Mouse (Mus musculus): ENCODE measurements around the gene Vcl. TPM values are rescaled to one million over a fixed set of nuclear protein-coding genes. Genes with fewer than 3 reads are reported as not detected.

Vcl gene
- polyA plus RNA-seq, 1 experiment from 2014 or later, result 36.4 TPM

DNA sequence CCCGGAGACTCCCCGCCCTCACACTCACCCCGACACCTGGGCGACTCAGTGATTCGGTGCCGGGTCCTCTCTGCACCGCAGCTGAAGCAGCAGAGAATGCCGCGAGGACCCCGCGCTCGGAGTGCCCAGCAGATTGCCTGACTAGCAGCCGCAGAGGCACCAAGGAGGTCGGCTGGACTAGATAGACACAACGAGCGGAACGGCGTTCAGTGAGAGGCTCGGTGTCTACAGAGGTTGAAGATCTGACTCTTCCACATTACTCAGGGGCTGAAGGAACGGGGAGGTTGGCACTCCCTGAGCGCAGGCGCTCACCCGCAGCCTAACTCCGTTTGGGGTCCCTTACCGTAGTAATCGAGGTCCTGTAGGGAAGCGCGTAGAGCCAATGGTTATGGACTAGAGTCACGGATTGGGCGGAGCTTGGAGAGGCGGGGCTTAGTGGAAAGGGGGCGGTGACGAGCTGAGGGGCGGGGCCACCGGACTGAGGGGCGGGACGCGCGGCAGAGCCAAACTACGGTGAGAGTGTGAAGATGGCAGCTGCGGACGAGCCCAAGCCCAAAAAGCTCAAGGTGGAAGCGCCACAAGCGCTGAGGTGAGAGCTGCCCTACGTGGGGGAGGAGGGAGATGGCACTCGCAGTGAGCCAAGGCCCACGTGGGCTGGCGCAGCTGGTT is 123.0 kb downstream of the Vcl start, which contains the start of the genes Ap3m1 and Adk:
Gene Ap3m1 (minus strand): TSS at position 397 of the 669 bp plus-strand sequence.
Gene Adk (plus strand): TSS at position 463 of the 669 bp plus-strand sequence.
- ATAC-seq (ENCODE audit: insufficient number of reproducible peaks, insufficient read depth, low FRiP score, low TSS enrichment, low read depth), result peak; percentile 99
- WGBS, result under 1% methylated on average over 48 of the region's 48 CpGs
- no peaks in the 10 kb centered on the region for H3K9me3 ChIP-seq

DNA sequence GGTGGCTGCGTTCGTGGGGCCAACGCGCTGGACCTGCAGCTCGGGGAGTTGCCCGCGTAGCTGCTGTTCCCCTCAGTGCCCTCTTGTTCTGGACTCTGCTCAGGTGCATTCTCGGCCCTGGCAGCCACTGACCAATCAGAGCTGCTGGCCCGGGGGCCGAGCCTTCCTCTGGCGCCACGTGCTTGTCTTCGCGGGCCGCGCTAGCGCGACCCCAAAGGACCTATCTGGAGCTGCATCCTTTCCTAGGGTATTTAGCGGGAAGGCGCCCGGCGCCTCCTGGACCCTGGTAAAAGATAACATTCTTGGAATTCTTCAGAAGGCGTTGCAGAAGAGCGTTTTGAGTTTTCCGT is 123.6 kb downstream of the Vcl start:
- ATAC-seq (ENCODE audit: insufficient number of reproducible peaks, insufficient read depth, low FRiP score, low TSS enrichment, low read depth), result peak; percentile 70
- Histone ChIP-seq H3K9me3 (no peaks in the 10 kb centered on the region), H3K27ac (peak overlapping the region; percentile 92), H3K27me3 (no peaks in the 10 kb centered on the region), H3K4me2 (peak overlapping the region; percentile 92), H3K9ac (peak overlapping the region; percentile 80), H3K4me3 (peak overlapping the region; percentile 69), H3K36me3 (no peaks in the 10 kb centered on the region), H3K4me1 (peaks cover 3% of the 10 kb centered on the region)
- WGBS, result under 1% methylated on average over 25 of the region's 25 CpGs

More for the DNA sequence above, 123.0 kb downstream of the Vcl start, which contains the start of the genes Ap3m1 and Adk:
- H3K4me3 ChIP-seq, result peak within 1 kb of the TSS; percentile 69
- H3K27ac ChIP-seq, result peak within 1 kb of the TSS; percentile 92
- H3K36me3 ChIP-seq, result no peaks in the 10 kb centered on the region
- H3K9ac ChIP-seq, result peak within 1 kb of the TSS; percentile 80
- H3K4me2 ChIP-seq, result peak within 1 kb of the TSS; percentile 92
- H3K4me1 ChIP-seq, result peaks cover 3% of the 10 kb centered on the region
- H3K27me3 ChIP-seq, result no peaks in the 10 kb centered on the region

DNA sequence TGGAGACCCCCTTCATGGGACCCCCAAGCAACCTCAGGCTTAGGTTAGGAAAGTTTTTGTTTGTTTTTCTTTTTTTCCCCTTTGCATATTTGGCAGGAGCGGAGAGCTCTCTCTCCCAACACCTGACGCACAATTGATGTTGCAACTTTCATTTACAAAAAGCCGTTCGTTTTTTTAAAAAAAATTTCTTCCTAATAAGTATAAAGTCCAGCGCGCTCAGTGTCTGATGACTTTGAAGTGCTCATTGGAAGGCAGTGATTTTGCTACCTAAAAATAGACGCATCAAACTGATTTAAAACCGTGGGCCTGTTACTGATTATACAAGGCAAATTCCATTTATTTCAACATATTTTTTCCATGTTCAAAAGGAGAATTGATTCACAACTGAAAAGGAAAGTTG is 124.0 kb downstream of the Vcl start:
- peak overlapping the region; percentile 69 for H3K4me3 ChIP-seq
- no peaks in the 10 kb centered on the region for H3K36me3 ChIP-seq
- H3K4me2 ChIP-seq, result peak overlapping the region; percentile 92
- 4% methylated on average over 8 of the region's 8 CpGs for WGBS
- peak overlapping the region; percentile 80 for H3K9ac ChIP-seq
- H3K4me1 ChIP-seq, result peaks cover 3% of the 10 kb centered on the region
- peak overlapping the region; percentile 92; the same call in 1 of the 2 replicates for H3K27ac ChIP-seq
- H3K27me3 ChIP-seq, result no peaks in the 10 kb centered on the region
- no peak for ATAC-seq (ENCODE audit: insufficient number of reproducible peaks, insufficient read depth, low FRiP score, low TSS enrichment, low read depth)
- no peaks in the 10 kb centered on the region for H3K9me3 ChIP-seq

DNA sequence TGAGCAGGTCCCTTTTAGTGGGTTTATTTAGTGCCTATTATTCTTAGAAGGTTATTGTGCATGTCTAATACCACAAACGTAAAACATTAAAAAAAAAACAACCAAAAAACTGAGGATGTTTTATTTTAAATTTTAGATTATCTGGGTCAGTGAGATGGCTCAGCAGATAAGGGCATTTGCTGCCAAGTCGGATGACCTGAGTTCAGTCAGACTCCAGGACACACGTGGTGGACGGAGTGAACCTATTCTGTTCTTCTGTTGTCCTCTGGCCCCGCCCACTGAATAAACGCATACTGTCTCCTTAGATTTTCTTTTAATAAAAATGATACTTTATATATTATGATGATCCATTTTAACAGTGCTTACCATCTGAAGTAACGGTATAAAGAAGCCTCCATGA is 124.4 kb downstream of the Vcl start:
- no peaks in the 10 kb centered on the region for H3K9me3 ChIP-seq
- H3K36me3 ChIP-seq, result no peaks in the 10 kb centered on the region
- H3K4me1 ChIP-seq, result peaks cover 3% of the 10 kb centered on the region
- H3K4me3 ChIP-seq, result peak overlapping the region; percentile 69; the same call in 1 of the 2 replicates
- H3K27me3 ChIP-seq, result no peaks in the 10 kb centered on the region
- ATAC-seq (ENCODE audit: insufficient number of reproducible peaks, insufficient read depth, low FRiP score, low TSS enrichment, low read depth), result no peak
- H3K27ac ChIP-seq, result no peak overlapping the region
- peak overlapping the region; percentile 92 for H3K4me2 ChIP-seq
- no peak overlapping the region; the same call in 1 of the 2 replicates for H3K9ac ChIP-seq
- 44% methylated on average over 7 of the region's 7 CpGs for WGBS

DNA sequence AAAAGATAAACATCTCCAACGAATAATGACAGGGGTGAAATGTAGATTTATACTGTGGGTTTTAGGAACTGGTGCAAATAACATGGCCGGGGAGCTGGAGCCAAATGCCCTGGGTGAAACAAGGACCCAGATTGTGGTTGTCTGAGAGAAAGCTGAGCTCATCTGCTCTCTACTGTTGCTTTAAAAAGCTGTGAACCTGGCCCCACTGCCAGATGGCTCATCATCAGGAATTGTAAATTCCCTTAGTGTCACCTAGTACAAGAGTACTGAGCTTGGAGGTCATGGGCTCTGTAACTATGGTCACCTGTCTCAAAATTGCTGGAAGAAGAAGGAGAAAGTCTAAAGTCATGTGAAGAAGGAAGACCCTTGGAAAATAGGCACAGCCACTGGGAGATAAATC is 129.8 kb downstream of the Vcl start:
- Histone ChIP-seq H3K4me1 (peaks cover 3% of the 10 kb centered on the region; the same call in 1 of the 2 replicates), H3K36me3 (no peaks in the 10 kb centered on the region), H3K4me2 (no peak overlapping the region), H3K4me3 (no peak overlapping the region), H3K27me3 (no peaks in the 10 kb centered on the region), H3K27ac (no peak overlapping the region), H3K9ac (no peak overlapping the region), H3K9me3 (no peaks in the 10 kb centered on the region)
- WGBS, result 76% methylated on average over 2 of the region's 2 CpGs
- ATAC-seq (ENCODE audit: insufficient number of reproducible peaks, insufficient read depth, low FRiP score, low TSS enrichment, low read depth), result no peak

DNA sequence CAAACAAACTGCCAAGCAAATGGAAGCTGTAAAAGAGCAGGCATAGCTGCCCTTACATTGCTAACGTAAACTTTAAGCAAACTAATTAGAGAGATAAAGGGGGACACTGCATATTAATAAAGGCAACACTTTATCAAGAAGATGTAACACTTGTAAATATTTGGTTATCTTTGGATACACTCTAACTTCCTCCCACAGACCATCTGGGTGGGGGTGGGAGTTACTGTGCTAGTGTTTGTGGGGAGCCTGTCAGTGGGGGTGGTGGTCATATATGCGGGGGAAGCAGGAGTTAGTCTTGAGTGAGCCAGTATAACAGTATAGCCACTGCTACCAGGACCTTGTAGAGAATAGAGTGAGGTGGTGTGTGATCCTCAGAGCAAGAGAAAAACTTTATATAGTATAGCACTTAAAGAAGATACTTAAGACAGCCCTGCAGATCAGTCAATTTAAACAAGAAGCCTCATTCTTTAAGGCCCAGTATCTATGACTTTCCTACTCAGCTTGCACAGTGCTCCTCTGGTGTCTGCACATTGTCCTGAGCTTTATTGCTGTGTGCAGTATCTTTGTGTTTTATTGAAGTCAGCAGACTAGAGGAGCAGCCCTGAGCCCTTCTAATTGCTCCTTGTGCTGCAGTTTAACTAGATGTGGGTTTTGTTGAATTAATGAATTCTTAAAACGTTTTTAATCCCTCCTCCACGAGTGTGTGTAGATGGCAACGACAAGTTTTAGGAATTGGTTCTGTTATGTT is 133.7 kb downstream of the Vcl start:
- Histone ChIP-seq H3K27ac (no peak overlapping the region), H3K4me2 (no peak overlapping the region), H3K9ac (no peak overlapping the region), H3K27me3 (no peaks in the 10 kb centered on the region), H3K4me1 (peaks cover 11% of the 10 kb centered on the region), H3K9me3 (no peaks in the 10 kb centered on the region), H3K4me3 (no peak overlapping the region), H3K36me3 (no peaks in the 10 kb centered on the region)
- 82% methylated on average over 5 of the region's 5 CpGs for WGBS
- ATAC-seq (ENCODE audit: insufficient number of reproducible peaks, insufficient read depth, low FRiP score, low TSS enrichment, low read depth), result no peak

DNA sequence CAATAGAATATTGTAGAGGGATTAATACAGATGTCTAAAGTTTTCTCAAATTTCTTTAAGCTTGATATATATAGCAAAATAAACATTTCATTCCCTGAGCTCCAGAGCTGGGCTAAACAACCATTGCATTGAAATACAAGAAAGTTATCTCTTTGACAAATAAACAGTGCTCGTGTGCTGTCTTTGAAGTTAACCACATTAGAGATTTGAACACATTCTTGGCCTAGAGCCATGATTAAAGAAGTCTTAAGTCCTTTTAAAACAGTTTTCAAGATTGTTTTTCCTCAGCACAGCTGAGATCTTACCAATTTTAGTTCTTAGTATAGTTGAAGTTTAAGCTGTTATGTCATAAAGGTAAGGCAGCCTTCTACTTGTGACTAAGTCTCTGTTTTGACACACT is 135.1 kb downstream of the Vcl start:
- 17% methylated on average over 1 of the region's 1 CpGs for WGBS
- no peak overlapping the region for H3K27ac ChIP-seq
- H3K9me3 ChIP-seq, result no peaks in the 10 kb centered on the region
- no peak for ATAC-seq (ENCODE audit: insufficient number of reproducible peaks, insufficient read depth, low FRiP score, low TSS enrichment, low read depth)
- H3K4me1 ChIP-seq, result peaks cover 11% of the 10 kb centered on the region
- H3K4me2 ChIP-seq, result no peak overlapping the region
- no peaks in the 10 kb centered on the region for H3K36me3 ChIP-seq
- H3K27me3 ChIP-seq, result no peaks in the 10 kb centered on the region
- no peak overlapping the region for H3K9ac ChIP-seq
- H3K4me3 ChIP-seq, result no peak overlapping the region

DNA sequence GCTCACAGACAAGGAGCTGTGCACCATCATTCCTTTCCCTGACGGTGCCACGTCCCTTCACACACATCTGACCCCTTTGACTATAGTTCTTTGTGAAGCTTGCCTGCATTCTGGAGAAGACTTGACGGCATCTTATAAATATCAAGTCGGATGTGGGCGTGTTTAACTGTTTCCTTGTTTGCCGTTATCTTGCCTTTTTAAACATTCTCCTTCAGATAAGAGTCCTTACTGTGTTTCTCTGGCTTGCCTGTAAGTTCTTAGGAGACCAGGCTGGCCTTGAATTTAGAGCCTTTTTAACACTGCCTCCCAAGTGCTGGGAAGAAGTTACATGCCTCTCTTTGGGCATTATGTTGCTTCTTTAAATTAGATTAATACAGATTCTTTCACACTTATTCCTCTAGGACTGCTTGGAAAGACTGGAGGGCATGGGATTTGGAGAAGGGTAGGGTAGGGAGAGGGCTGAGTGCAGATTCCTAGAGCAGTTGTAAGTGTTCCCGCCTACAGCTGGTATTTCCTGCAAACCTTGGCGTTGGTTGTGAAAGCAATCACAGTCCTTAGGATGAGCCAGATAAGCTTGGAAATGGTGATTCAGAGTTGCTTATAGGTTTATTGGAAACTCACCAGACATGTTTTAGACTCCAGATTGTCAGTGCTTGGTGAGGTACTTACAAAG is 136.4 kb downstream of the Vcl start:
- ATAC-seq (ENCODE audit: insufficient number of reproducible peaks, insufficient read depth, low FRiP score, low TSS enrichment, low read depth), result no peak
- Histone ChIP-seq H3K4me2 (no peak overlapping the region), H3K9me3 (no peaks in the 10 kb centered on the region), H3K4me1 (peaks cover 11% of the 10 kb centered on the region), H3K36me3 (no peaks in the 10 kb centered on the region), H3K27ac (no peak overlapping the region; the same call in 1 of the 2 replicates), H3K4me3 (no peak overlapping the region), H3K9ac (no peak overlapping the region), H3K27me3 (no peaks in the 10 kb centered on the region)
- WGBS, result 79% methylated on average over 8 of the region's 8 CpGs

DNA sequence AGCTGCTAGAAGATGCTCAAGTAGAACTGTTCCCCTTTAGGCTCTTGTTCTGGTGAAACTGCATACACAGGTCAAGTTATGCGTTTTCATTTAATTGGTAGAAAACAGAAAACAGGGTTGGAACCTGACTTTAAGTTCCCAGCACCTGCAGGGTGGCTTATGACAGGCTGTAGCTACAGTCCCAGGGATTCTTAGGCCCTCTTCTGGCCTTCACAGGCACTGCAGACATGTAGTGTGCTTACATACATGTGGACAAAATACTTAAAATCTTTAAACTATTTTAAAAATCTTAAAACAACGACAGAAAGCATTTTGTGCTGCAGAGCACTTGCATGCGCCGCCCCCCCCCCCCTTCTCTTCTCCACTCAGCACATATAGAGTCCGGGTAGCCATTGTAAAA is 140.4 kb downstream of the Vcl start:
- Histone ChIP-seq H3K4me1 (peaks cover 9% of the 10 kb centered on the region; the same call in 1 of the 2 replicates), H3K4me3 (no peak overlapping the region), H3K36me3 (no peaks in the 10 kb centered on the region), H3K9me3 (no peaks in the 10 kb centered on the region), H3K27me3 (no peaks in the 10 kb centered on the region), H3K4me2 (no peak overlapping the region), H3K9ac (no peak overlapping the region), H3K27ac (no peak overlapping the region)
- WGBS, result 83% methylated on average over 5 of the region's 5 CpGs
- no peak for ATAC-seq (ENCODE audit: insufficient number of reproducible peaks, insufficient read depth, low FRiP score, low TSS enrichment, low read depth)

DNA sequence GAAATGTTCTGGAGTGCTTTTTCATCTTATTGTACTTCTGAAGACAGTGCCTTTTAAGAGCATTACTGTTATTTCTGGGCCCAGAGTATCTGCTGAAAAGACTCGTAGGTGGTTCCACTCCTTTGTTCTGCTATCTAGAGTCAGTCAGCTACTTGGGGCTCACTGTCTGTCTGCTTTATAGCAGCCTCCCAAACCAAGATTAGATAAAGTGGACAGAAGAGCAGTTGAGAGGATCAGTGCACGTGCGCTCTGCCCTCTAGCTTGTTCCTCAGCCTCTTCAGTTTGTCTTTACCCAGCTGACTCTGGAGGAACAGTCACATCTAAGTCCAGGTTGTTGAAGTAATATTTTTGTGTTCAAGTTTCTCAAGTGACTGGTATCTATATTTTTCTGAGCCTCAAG is 144.8 kb downstream of the Vcl start:
- no peak overlapping the region for H3K27ac ChIP-seq
- WGBS, result 83% methylated on average over 3 of the region's 3 CpGs
- H3K4me2 ChIP-seq, result no peak overlapping the region
- H3K9me3 ChIP-seq, result no peaks in the 10 kb centered on the region
- no peak for ATAC-seq (ENCODE audit: insufficient number of reproducible peaks, insufficient read depth, low FRiP score, low TSS enrichment, low read depth)
- no peak overlapping the region for H3K9ac ChIP-seq
- H3K4me1 ChIP-seq, result peaks cover 18% of the 10 kb centered on the region
- no peaks in the 10 kb centered on the region for H3K36me3 ChIP-seq
- H3K4me3 ChIP-seq, result no peak overlapping the region
- H3K27me3 ChIP-seq, result no peaks in the 10 kb centered on the region

DNA sequence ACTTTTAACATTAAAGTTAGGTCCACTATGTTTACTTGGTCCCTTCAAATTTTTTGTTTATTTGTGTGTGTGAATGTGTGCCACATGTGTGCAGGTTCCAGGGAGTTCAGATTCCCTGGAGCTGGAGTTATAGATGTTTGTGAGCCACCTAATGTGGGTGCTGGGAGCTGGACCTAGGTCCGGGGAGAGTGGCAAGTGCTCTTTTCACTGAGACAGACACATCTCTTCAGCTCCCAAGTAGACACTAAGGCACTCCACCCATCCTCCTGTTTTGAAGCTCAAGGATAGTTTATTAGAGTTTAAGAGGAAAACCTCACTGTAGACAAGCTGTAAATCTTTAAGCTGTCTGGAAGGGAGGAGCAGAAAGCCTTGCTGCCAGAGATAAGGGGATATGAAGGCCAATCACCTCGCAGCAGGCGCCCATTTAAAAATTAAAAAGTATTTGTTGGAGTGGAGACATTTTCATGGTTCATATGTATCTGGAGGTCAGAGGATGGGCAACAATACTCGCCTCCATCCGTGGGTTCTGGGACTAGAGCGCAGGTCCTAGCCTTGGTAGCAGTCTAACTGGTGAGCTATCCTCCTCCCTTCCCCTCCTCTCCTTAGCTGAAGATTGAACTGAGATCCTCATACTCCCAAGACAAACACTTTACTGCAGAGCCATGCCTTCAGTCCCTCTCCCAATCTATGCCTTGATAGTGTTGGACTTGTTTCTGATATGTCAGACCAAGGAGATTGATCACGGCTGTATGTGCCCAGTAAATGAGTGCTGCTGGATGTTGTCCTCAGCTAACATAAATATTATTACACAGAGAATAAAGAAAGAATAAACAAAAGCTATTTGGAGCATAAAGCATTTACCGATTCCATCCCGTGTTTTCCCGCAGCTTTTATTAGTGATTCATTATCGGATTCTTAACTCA is 145.5 kb downstream of the Vcl start:
- H3K9ac ChIP-seq, result no peak overlapping the region
- H3K27ac ChIP-seq, result no peak overlapping the region
- H3K9me3 ChIP-seq, result no peaks in the 10 kb centered on the region
- H3K4me2 ChIP-seq, result peak overlapping the region; percentile 75
- 63% methylated on average over 11 of the region's 11 CpGs for WGBS
- no peak for ATAC-seq (ENCODE audit: insufficient number of reproducible peaks, insufficient read depth, low FRiP score, low TSS enrichment, low read depth)
- peak overlapping the region; percentile 68; the same call in 1 of the 2 replicates for H3K4me3 ChIP-seq
- H3K4me1 ChIP-seq, result peaks cover 21% of the 10 kb centered on the region
- H3K36me3 ChIP-seq, result no peaks in the 10 kb centered on the region
- H3K27me3 ChIP-seq, result no peaks in the 10 kb centered on the region

Data from embryonic facial prominence, embryonic 13.5 days (tissue).